Mouse (Mus musculus) small intestine, adult 2 months (tissue): Measurements from ENCODE around the gene Cd7. TPM values are rescaled to one million over a fixed set of nuclear protein-coding genes. Genes with fewer than 3 reads are reported as not detected.
A peak's percentile ranks its signal among the peaks of the same experiment; 100 is the strongest.
"Not testable (repeated sequence)": the region's sequence is repeated elsewhere in the genome, so short reads cannot be mapped to it uniquely, and the experiment has no call there.

Experiments
- H3K27ac ChIP-seq: fragments of 200-500 bp; 2 replicates; pipeline ENCODE4 v1.5.1; 2012; ENCODE audit warnings: low read depth, low read length, control low read depth, inconsistent platforms; ENCODE audit not compliant: insufficient read depth
- H3K27me3 ChIP-seq: fragments of 200-500 bp; 2 replicates; pipeline ENCODE4 v1.6.1; 2012; ENCODE audit warnings: mild to moderate bottlenecking, moderate library complexity, low read length, inconsistent platforms; ENCODE audit not compliant: control insufficient read depth, insufficient read depth
- H3K36me3 ChIP-seq: fragments of 200-500 bp; 2 replicates; pipeline ENCODE4 v1.6.1; 2012; ENCODE audit warnings: mild to moderate bottlenecking, low read length, control low read depth, inconsistent platforms; ENCODE audit not compliant: control insufficient read depth, insufficient read depth
- H3K4me1 ChIP-seq: fragments of 200-500 bp; 2 replicates; pipeline ENCODE4 v1.6.1; 2012; ENCODE audit warnings: low read length, inconsistent platforms, mixed read lengths; ENCODE audit not compliant: control insufficient read depth, insufficient read depth, insufficient read length
- H3K4me3 ChIP-seq: fragments of 200-500 bp; 2 replicates; pipeline ENCODE4 v1.5.1; 2012; ENCODE audit warnings: low read depth, mild to moderate bottlenecking, control low read depth, inconsistent platforms, low read length, moderate library complexity
- CTCF ChIP-seq: fragments of 200-500 bp; IDR thresholded peaks from 2 replicates; pipeline ENCODE4 v1.5.1; 2012; ENCODE audit warnings: low read depth, mild to moderate bottlenecking, control low read depth, inconsistent platforms, low read length, moderate library complexity, mixed read lengths; ENCODE audit not compliant: insufficient replicate concordance, insufficient read length; ENCODE audit errors: extremely low read depth
- POLR2A ChIP-seq: fragments of 200-500 bp; IDR thresholded peaks from 2 replicates; pipeline ENCODE4 v1.6.1; 2012; ENCODE audit warnings: low read depth, mild to moderate bottlenecking, control low read depth, inconsistent platforms, low read length, moderate library complexity
- WGBS: fragments of 180-500 bp; shearing (Covaris S2); methylation state at CpG from one replicate; pipeline ENCODE4 v1.1.7; 2018; 5-methylcytosine and 5-hydroxymethylcytosine counted together
- polyA plus RNA-seq: library from polyadenylated mRNA; depleted of rRNA; stranded (reverse); fragments of >200 nt; gene quantifications from 2 replicates; pipeline ENCODE4 v1.2.3, GENCODE M21; 2012

Gene Cd7
- polyA plus RNA-seq, 1 experiment: 57.7 TPM

GRCm38 (mm10) chr11:121049840-121050239 lies 10.6 kb upstream of the Cd7 start:
- Histone ChIP-seq H3K27me3 (no peaks in the 10 kb centered on the region), H3K27ac (no peak overlapping the region), H3K36me3 (peaks cover 4% of the 10 kb centered on the region; the same call in 1 of the 2 replicates), H3K4me3 (no peak overlapping the region), H3K4me1 (peaks cover 9% of the 10 kb centered on the region; the same call in 1 of the 2 replicates)
- TF ChIP-seq POLR2A: no peak
- WGBS: 80% methylated on average over 1 of the region's 1 CpGs

- H3K36me3 ChIP-seq: no peaks in the 10 kb centered on the region
- TF ChIP-seq POLR2A: no peak
- 57% methylated on average over 2 of the region's 2 CpGs for WGBS
- H3K27me3 ChIP-seq: no peaks in the 10 kb centered on the region
- H3K4me1 ChIP-seq: peaks cover 9% of the 10 kb centered on the region; the same call in 1 of the 2 replicates
- H3K4me3 ChIP-seq: no peak overlapping the region
- no peak overlapping the region for H3K27ac ChIP-seq
Observed at GRCm38 (mm10) chr11:121047826-121048399, 8.7 kb upstream of the Cd7 start.

DNA sequence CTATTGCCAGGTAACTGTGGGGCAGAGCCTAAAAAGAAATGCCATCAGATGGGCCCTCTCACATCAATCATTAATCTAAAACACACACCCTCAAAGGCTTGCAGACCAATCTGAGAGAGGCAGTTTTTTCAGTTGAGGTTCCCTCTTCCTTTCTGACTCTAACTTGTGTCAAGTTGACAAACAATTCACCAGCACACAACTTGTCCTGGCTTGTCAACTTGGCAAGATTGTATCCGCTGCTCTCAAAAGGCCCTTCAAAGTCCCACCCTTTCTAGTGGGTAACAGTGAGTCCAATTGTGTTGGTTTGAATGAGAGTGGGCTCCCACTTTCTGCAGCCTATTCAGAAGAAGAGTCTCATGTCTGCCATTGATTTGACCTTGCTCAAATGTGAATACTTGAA lies 6.1 kb upstream of the Cd7 start:
- Histone ChIP-seq H3K27me3 (no peaks in the 10 kb centered on the region), H3K36me3 (no peaks in the 10 kb centered on the region), H3K27ac (no peak overlapping the region), H3K4me3 (no peak overlapping the region), H3K4me1 (no peaks in the 10 kb centered on the region)
- no peak for TF ChIP-seq POLR2A
- no peak for TF ChIP-seq CTCF
- WGBS: 41% methylated on average over 1 of the region's 1 CpGs

DNA sequence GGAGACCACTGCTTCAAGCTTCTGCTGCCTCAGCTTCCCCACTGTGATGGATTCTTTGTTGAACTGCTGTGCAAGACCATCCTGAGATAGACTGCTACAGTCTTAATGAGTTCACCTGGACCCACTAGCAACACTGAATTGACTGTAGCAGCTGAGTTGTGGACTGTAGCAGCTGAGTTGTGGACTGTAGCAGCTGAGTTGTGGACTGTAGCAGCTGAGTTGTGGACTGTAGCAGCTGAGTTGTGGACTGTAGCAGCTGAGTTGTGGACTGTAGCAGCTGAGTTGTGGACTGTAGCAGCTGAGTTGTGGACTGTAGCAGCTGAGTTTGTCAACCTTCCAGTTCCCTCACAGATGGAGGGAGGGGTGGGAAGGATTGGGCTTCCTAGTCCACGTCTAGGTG lies 3.8 kb upstream of the Cd7 start:
- H3K27ac ChIP-seq, H3K4me3 ChIP-seq: not testable (repeated sequence)
- 74% methylated on average over 1 of the region's 1 CpGs for WGBS

DNA sequence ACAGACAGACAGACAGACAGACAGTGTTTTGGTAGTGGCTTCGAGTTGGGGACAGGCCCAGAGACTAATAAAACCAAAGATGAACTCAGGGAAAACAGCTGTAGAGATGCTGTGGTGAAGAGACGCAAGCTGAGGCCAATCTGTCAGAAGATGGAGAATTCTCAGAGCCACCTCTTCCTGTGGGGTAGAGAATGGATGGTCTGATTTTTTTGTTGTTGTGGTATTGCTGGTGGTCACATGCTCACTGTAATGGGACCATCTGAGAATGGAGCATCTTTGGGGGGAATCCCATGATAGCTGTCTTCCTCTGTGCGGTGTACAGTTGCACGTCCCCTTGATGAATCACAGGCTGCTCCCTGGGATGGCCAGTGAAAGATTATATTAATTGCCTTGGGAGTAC lies 3.3 kb upstream of the Cd7 start:
- Histone ChIP-seq H3K27ac (no peak overlapping the region), H3K36me3 (no peaks in the 10 kb centered on the region), H3K4me3 (no peak overlapping the region), H3K27me3 (no peaks in the 10 kb centered on the region), H3K4me1 (no peaks in the 10 kb centered on the region)
- 74% methylated on average over 4 of the region's 4 CpGs for WGBS
- TF ChIP-seq CTCF (no peak), POLR2A (no peak)

More for the DNA sequence above, 3.8 kb upstream of the Cd7 start:
- not testable (repeated sequence) for H3K27me3 ChIP-seq, H3K36me3 ChIP-seq, H3K4me1 ChIP-seq

DNA sequence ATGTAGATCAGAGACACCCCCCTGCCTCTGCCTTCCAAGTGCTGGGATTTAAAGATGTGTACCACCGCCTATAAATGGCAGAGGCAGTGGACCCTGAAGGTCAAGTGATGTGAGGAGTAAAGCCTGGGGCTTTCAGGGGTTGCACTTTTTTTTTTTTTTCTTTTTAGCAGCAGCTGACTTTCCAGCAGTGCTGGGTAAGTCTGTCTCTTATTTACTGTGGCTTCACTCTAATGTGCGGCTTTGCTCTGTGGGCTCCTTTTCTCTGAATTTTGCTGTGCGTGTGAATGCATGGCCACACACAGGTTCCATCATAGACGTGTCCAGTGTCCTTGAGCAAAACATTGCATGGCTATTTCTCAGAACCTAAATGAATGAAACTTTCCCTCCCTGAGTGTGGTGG lies 2.4 kb upstream of the Cd7 start:
- TF ChIP-seq CTCF: no peak
- no peak for TF ChIP-seq POLR2A
- no peaks in the 10 kb centered on the region for H3K27me3 ChIP-seq
- no peak overlapping the region for H3K27ac ChIP-seq
- no peaks in the 10 kb centered on the region for H3K36me3 ChIP-seq
- WGBS: 72% methylated on average over 4 of the region's 4 CpGs
- no peak overlapping the region for H3K4me3 ChIP-seq
- H3K4me1 ChIP-seq: no peaks in the 10 kb centered on the region

DNA sequence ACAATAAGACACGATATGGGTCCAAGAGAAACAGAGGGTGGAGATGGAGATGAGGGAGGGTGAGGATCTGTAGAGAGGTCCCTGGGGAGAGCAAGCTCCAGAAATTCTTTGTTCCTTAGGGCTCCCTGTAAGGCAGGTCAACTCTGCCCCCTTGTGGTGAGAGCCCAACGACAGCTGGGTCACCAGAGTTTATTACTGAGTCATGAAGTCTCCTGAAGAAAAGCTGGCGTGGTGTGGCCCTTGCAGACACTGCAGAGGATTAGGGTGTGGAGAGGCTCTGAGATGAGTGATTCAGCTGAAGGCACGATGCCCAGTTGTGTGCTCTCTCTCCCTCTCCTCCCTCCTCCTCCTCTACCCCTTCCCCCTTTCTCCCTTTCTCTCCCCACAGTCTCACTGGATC lies 2.0 kb upstream of the Cd7 start:
- TF ChIP-seq CTCF: peak; percentile 86; the same call in 1 of the 2 replicates
- TF ChIP-seq POLR2A: no peak
- Histone ChIP-seq H3K27ac (no peak overlapping the region), H3K4me3 (no peak overlapping the region), H3K36me3 (no peaks in the 10 kb centered on the region), H3K27me3 (no peaks in the 10 kb centered on the region), H3K4me1 (no peaks in the 10 kb centered on the region)
- 4% methylated on average over 4 of the region's 4 CpGs for WGBS
